Mouse (Mus musculus) hindbrain, embryonic 15.5 days (tissue): Measurements from ENCODE around the gene Hacd2. TPM values are rescaled to one million over a fixed set of nuclear protein-coding genes. Genes with fewer than 3 reads are reported as not detected.

Experiments used
- ATAC-seq: fragments of 200-750 bp; cut with Nextera tagmentation; 2 replicates; pipeline ENCODE4 v1.8.0; 2017; ENCODE audit warnings: low read depth, moderate number of reproducible peaks, moderate TSS enrichment; ENCODE audit not compliant: low FRiP score
- H3K27ac ChIP-seq: fragments of 300-500 bp; sonication (generic); replicated peaks from 2 replicates; pipeline ENCODE4 v1.5.1; 2015; ENCODE audit warnings: mild to moderate bottlenecking, inconsistent platforms
- H3K27me3 ChIP-seq: fragments of 300-500 bp; sonication (generic); 2 replicates; pipeline ENCODE4 v1.6.1; 2015; ENCODE audit warnings: control low read depth, inconsistent platforms
- H3K36me3 ChIP-seq: fragments of 300-500 bp; sonication (generic); 2 replicates; pipeline ENCODE4 v1.6.1; 2015; ENCODE audit warnings: control low read depth, inconsistent platforms
- H3K4me1 ChIP-seq: fragments of 300-500 bp; sonication (generic); replicated peaks from 2 replicates; pipeline ENCODE4 v1.6.1; 2015; ENCODE audit warnings: control low read depth, inconsistent platforms
- H3K4me2 ChIP-seq: fragments of 300-500 bp; sonication (generic); 2 replicates; pipeline ENCODE4 v1.6.1; 2015; ENCODE audit warnings: moderate library complexity, mild to moderate bottlenecking, inconsistent platforms
- H3K4me3 ChIP-seq: fragments of 300-500 bp; sonication (generic); 2 replicates; pipeline ENCODE4 v1.5.1; 2015; ENCODE audit warnings: mild to moderate bottlenecking, inconsistent platforms
- H3K9ac ChIP-seq: fragments of 300-500 bp; sonication (generic); 2 replicates; pipeline ENCODE4 v1.6.1; 2015; ENCODE audit warnings: inconsistent platforms
- H3K9me3 ChIP-seq: fragments of 300-500 bp; sonication (generic); 2 replicates; pipeline ENCODE4 v1.6.1; 2016; ENCODE audit warnings: control low read depth, inconsistent platforms
- WGBS: fragments of 180-500 bp; shearing (Covaris S2); methylation state at CpG from one replicate; pipeline ENCODE4 v1.1.7; 2015; 5-methylcytosine and 5-hydroxymethylcytosine counted together
- polyA plus RNA-seq: library from polyadenylated mRNA; unstranded; fragments of >200 nt; fragmentation: Nextera tagmentation; extraction: Ambion mirVana; gene quantifications from 2 replicates; pipeline ENCODE4 v1.2.1, GENCODE M21; 2015

The Hacd2 gene
- 50.9 and 55.2 TPM in 2 replicates for polyA plus RNA-seq

GRCm38 (mm10) chr16:35022242-35023137 is at the start of gene Hacd2:
Gene Hacd2 (plus strand): TSS chr16:35022428.
- under 1% methylated on average over 64 of the region's 97 CpGs for WGBS
- peak within 1 kb of the TSS; percentile 79 for H3K9ac ChIP-seq
- H3K4me3 ChIP-seq: peak within 1 kb of the TSS; percentile 82
- H3K36me3 ChIP-seq: peaks cover 3% of the 10 kb centered on the region; the same call in 1 of the 2 replicates
- peaks cover 18% of the 10 kb centered on the region for H3K27me3 ChIP-seq
- peak; percentile 98 for ATAC-seq
- peak within 1 kb of the TSS; percentile 77 for H3K4me2 ChIP-seq
- H3K9me3 ChIP-seq: no peaks in the 10 kb centered on the region
- peak within 1 kb of the TSS; percentile 85 for H3K27ac ChIP-seq
- H3K4me1 ChIP-seq: peaks cover 6% of the 10 kb centered on the region

- Histone ChIP-seq H3K4me1 (no peaks in the 10 kb centered on the region), H3K4me2 (no peak overlapping the region), H3K36me3 (no peaks in the 10 kb centered on the region), H3K9ac (no peak overlapping the region), H3K27ac (no peak overlapping the region), H3K27me3 (no peaks in the 10 kb centered on the region), H3K4me3 (no peak overlapping the region), H3K9me3 (no peaks in the 10 kb centered on the region)
- ATAC-seq: no peak
- WGBS: 87% methylated on average over 12 of the region's 12 CpGs
Measured at GRCm38 (mm10) chr16:34972471-34972870, 49.8 kb upstream of the Hacd2 start.

- no peak overlapping the region for H3K4me3 ChIP-seq
- H3K27me3 ChIP-seq: no peaks in the 10 kb centered on the region
- H3K4me1 ChIP-seq: no peaks in the 10 kb centered on the region
- H3K4me2 ChIP-seq: no peak overlapping the region
- no peak for ATAC-seq
- WGBS: 70% methylated on average over 2 of the region's 2 CpGs
- H3K9ac ChIP-seq: no peak overlapping the region
- no peaks in the 10 kb centered on the region for H3K9me3 ChIP-seq
- H3K36me3 ChIP-seq: no peaks in the 10 kb centered on the region
- no peak overlapping the region for H3K27ac ChIP-seq
Measured at GRCm38 (mm10) chr16:34975544-34975943, 46.7 kb upstream of the Hacd2 start.

- no peaks in the 10 kb centered on the region for H3K27me3 ChIP-seq
- no peaks in the 10 kb centered on the region for H3K9me3 ChIP-seq
- no peak overlapping the region for H3K27ac ChIP-seq
- H3K36me3 ChIP-seq: no peaks in the 10 kb centered on the region
- ATAC-seq: no peak
- H3K4me2 ChIP-seq: no peak overlapping the region
- H3K4me3 ChIP-seq: no peak overlapping the region
- no peak overlapping the region for H3K9ac ChIP-seq
- WGBS: 81% methylated on average over 13 of the region's 13 CpGs
- H3K4me1 ChIP-seq: no peaks in the 10 kb centered on the region
Measured at GRCm38 (mm10) chr16:34976630-34977029, 45.6 kb upstream of the Hacd2 start.

- 94% methylated on average over 7 of the region's 7 CpGs for WGBS
- Histone ChIP-seq H3K9ac (no peak overlapping the region), H3K36me3 (no peaks in the 10 kb centered on the region), H3K4me2 (no peak overlapping the region), H3K4me3 (no peak overlapping the region), H3K9me3 (no peaks in the 10 kb centered on the region), H3K4me1 (no peaks in the 10 kb centered on the region), H3K27ac (no peak overlapping the region), H3K27me3 (no peaks in the 10 kb centered on the region)
- ATAC-seq: no peak
Measured at GRCm38 (mm10) chr16:34978018-34978417, 44.2 kb upstream of the Hacd2 start.

- ATAC-seq: peak; percentile 53; the same call in 1 of the 2 replicates
- Histone ChIP-seq H3K27me3 (no peaks in the 10 kb centered on the region), H3K27ac (no peak overlapping the region), H3K36me3 (no peaks in the 10 kb centered on the region), H3K4me3 (no peak overlapping the region), H3K9ac (no peak overlapping the region), H3K4me1 (no peaks in the 10 kb centered on the region), H3K4me2 (no peak overlapping the region), H3K9me3 (no peaks in the 10 kb centered on the region)
- WGBS: 66% methylated on average over 7 of the region's 7 CpGs
Measured at GRCm38 (mm10) chr16:34981009-34981408, 41.2 kb upstream of the Hacd2 start.

GRCm38 (mm10) chr16:34984203-34985030 is 37.8 kb upstream of the Hacd2 start:
- 61% methylated on average over 11 of the region's 11 CpGs for WGBS
- Histone ChIP-seq H3K27me3 (no peaks in the 10 kb centered on the region), H3K4me1 (no peaks in the 10 kb centered on the region), H3K4me3 (no peak overlapping the region), H3K27ac (no peak overlapping the region), H3K9ac (no peak overlapping the region), H3K9me3 (no peaks in the 10 kb centered on the region), H3K36me3 (no peaks in the 10 kb centered on the region), H3K4me2 (no peak overlapping the region)
- no peak for ATAC-seq

- WGBS: 88% methylated on average over 2 of the region's 2 CpGs
- Histone ChIP-seq H3K27ac (no peak overlapping the region), H3K27me3 (no peaks in the 10 kb centered on the region), H3K36me3 (no peaks in the 10 kb centered on the region), H3K4me2 (no peak overlapping the region), H3K9me3 (no peaks in the 10 kb centered on the region), H3K9ac (no peak overlapping the region), H3K4me1 (no peaks in the 10 kb centered on the region), H3K4me3 (no peak overlapping the region)
- ATAC-seq: no peak
Measured at GRCm38 (mm10) chr16:34985031-34985346, 37.2 kb upstream of the Hacd2 start.

GRCm38 (mm10) chr16:34986211-34986825 is 35.9 kb upstream of the Hacd2 start:
- Histone ChIP-seq H3K9me3 (no peaks in the 10 kb centered on the region), H3K27ac (no peak overlapping the region), H3K27me3 (no peaks in the 10 kb centered on the region), H3K4me2 (no peak overlapping the region), H3K36me3 (no peaks in the 10 kb centered on the region), H3K9ac (no peak overlapping the region), H3K4me3 (no peak overlapping the region), H3K4me1 (no peaks in the 10 kb centered on the region)
- WGBS: 87% methylated on average over 13 of the region's 13 CpGs
- ATAC-seq: no peak

GRCm38 (mm10) chr16:34991365-34991764 is 30.9 kb upstream of the Hacd2 start:
- 89% methylated on average over 3 of the region's 3 CpGs for WGBS
- H3K4me2 ChIP-seq: no peak overlapping the region
- H3K4me1 ChIP-seq: 0 out of 2 replicates have a peak, but pooled peaks cover 4% of the 10 kb centered on the region
- no peaks in the 10 kb centered on the region for H3K27me3 ChIP-seq
- no peaks in the 10 kb centered on the region for H3K36me3 ChIP-seq
- no peaks in the 10 kb centered on the region for H3K9me3 ChIP-seq
- no peak overlapping the region for H3K9ac ChIP-seq
- H3K27ac ChIP-seq: no peak overlapping the region
- no peak overlapping the region for H3K4me3 ChIP-seq
- no peak for ATAC-seq

- Histone ChIP-seq H3K9ac (no peak overlapping the region), H3K27ac (no peak overlapping the region), H3K4me1 (0 out of 2 replicates have a peak, but pooled peaks cover 4% of the 10 kb centered on the region), H3K9me3 (no peaks in the 10 kb centered on the region), H3K4me2 (no peak overlapping the region), H3K4me3 (no peak overlapping the region), H3K27me3 (no peaks in the 10 kb centered on the region), H3K36me3 (no peaks in the 10 kb centered on the region)
- 90% methylated on average over 5 of the region's 5 CpGs for WGBS
- no peak for ATAC-seq
Measured at GRCm38 (mm10) chr16:34992854-34993253, 29.4 kb upstream of the Hacd2 start.
